Mouse (Mus musculus): ENCODE results near the gene Trim25. TPM values are rescaled to one million over a fixed set of nuclear protein-coding genes. Genes with fewer than 3 reads are reported as not detected.

Trim25 gene
- polyA plus RNA-seq, 1 experiment from 2014 or later, result 14.9 TPM

DNA sequence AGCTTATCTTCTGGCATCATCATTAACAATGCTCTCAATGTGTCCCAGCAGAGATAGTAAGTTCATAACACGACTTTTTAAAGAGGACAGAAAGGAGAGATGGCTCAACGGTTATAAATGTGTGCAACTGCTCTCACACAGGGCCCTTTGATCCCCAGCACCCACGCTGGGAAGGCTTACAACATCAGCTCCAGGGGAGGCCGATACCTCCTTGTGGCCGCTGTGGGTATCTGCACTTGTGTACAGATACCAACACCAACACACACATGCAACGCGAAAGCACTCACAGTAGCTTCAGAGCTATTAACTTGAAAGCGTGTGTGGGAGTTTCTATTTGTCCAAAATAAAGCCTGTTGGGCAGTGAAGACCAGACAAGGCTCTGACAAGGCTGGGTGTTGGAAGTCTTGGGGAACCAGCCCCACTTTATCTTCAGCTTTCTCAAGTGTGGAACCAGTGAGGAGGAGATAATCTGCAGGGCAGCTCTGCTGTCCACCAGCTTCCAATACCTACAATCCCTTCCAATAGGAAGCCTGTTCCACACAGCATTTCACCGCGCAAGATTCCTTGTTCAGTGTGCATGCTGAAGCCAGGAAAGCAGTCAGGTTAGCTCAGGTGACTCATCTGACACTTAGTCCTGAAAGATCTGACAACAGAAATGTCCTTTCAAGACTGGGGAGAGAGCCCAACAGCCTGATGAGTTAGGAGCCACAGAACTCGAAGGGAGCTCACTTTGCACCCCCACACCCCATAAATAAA, 59.5 kb downstream of the Trim25 start:
- no peak overlapping the region for H3K27ac ChIP-seq (ENCODE audit: low read depth, low read length)
- H3K4me3 ChIP-seq (ENCODE audit: low read depth, low read length), result peak overlapping the region; percentile 77
- H3K36me3 ChIP-seq (ENCODE audit: control insufficient read depth, insufficient read depth, low read length), result no peaks in the 10 kb centered on the region
- peaks cover 21% of the 10 kb centered on the region for H3K4me1 ChIP-seq (ENCODE audit: control insufficient read depth, insufficient read depth, low read length)
- 67% methylated on average over 11 of the region's 11 CpGs for WGBS (ENCODE audit: insufficient replicate concordance)
- no peak for ATAC-seq (replicated peaks; ENCODE audit: insufficient number of reproducible peaks, low FRiP score, low TSS enrichment)
- no peaks in the 10 kb centered on the region for H3K27me3 ChIP-seq (ENCODE audit: control insufficient read depth, insufficient read depth, low read length)
- peak overlapping the region; percentile 82 for H3K4me2 ChIP-seq
- no peaks in the 10 kb centered on the region for H3K9me3 ChIP-seq (replicated peaks; ENCODE audit: control insufficient read depth, low read length)
- H3K9ac ChIP-seq (ENCODE audit: low read depth, low read length), result peak overlapping the region; percentile 24

DNA sequence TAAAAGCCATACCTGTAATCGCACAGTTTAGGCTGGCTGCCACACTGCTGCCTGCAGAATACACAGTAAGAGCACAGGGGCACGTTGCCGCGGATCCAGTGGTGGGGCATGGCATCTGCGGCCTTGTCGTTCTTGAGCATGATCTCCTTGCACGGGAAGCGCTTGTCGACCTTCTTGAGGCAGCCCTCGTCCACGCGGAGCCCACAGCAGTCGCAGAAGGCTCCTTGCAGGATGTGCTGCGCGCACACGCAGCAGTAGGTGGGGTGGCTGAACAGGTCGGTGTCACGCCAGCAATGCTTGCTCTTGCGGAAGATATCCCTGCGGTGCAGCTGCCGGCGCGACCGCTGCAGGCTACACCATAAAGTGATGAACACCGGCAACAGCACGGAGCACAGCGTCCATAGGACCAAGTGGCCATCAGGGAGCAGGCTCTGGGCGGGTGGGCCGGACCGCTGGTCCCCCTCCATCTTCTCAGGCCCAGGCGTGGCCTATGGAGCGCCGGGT, 60.8 kb downstream of the Trim25 start:
- H3K4me2 ChIP-seq, result peak overlapping the region; percentile 82
- peak overlapping the region; percentile 77 for H3K4me3 ChIP-seq (ENCODE audit: low read depth, low read length)
- H3K9me3 ChIP-seq (replicated peaks; ENCODE audit: control insufficient read depth, low read length), result no peaks in the 10 kb centered on the region
- H3K36me3 ChIP-seq (ENCODE audit: control insufficient read depth, insufficient read depth, low read length), result no peaks in the 10 kb centered on the region
- H3K27ac ChIP-seq (ENCODE audit: low read depth, low read length), result peak overlapping the region; percentile 58
- H3K4me1 ChIP-seq (ENCODE audit: control insufficient read depth, insufficient read depth, low read length), result peaks cover 21% of the 10 kb centered on the region
- ATAC-seq (replicated peaks; ENCODE audit: insufficient number of reproducible peaks, low FRiP score, low TSS enrichment), result peak; percentile 33; the same call in 1 of the 2 replicates
- under 1% methylated on average over 33 of the region's 33 CpGs for WGBS (ENCODE audit: insufficient replicate concordance)
- H3K27me3 ChIP-seq (ENCODE audit: control insufficient read depth, insufficient read depth, low read length), result no peaks in the 10 kb centered on the region
- peak overlapping the region; percentile 91 for H3K9ac ChIP-seq (ENCODE audit: low read depth, low read length)

GRCm38 (mm10) chr11:89060423-89061089, 61.4 kb downstream of the Trim25 start:
- Histone ChIP-seq H3K4me2 (peak overlapping the region; percentile 82), H3K4me1 (ENCODE audit: control insufficient read depth, insufficient read depth, low read length) (peaks cover 20% of the 10 kb centered on the region), H3K4me3 (ENCODE audit: low read depth, low read length) (peak overlapping the region; percentile 77), H3K27me3 (ENCODE audit: control insufficient read depth, insufficient read depth, low read length) (no peaks in the 10 kb centered on the region), H3K9ac (ENCODE audit: low read depth, low read length) (peak overlapping the region; percentile 91), H3K27ac (ENCODE audit: low read depth, low read length) (peak overlapping the region; percentile 58), H3K9me3 (replicated peaks; ENCODE audit: control insufficient read depth, low read length) (peaks cover 2% of the 10 kb centered on the region; the same call in 1 of the 2 replicates), H3K36me3 (ENCODE audit: control insufficient read depth, insufficient read depth, low read length) (no peaks in the 10 kb centered on the region)
- WGBS (ENCODE audit: insufficient replicate concordance), result 1% methylated on average over 61 of the region's 63 CpGs
- peak; percentile 91 for ATAC-seq (replicated peaks; ENCODE audit: insufficient number of reproducible peaks, low FRiP score, low TSS enrichment)

DNA sequence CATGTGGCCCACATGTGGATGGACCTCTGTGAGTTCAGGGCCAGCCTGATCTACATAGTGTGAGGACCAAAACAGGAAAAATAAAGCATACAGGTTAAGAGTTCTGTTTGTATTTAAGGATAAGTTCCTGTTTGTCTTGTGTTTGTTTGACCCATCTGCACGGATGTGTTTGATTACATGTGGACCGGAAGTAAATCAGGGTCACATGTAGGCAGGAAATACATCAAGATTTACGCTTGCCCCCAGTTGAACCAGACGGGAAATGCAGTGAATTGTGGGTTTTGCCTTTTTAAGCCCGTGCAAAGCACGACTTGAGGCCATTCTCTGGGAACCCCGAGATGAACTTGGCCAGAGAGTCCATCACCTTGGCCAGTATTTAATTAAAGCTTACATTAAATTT, 62.2 kb downstream of the Trim25 start:
- WGBS (ENCODE audit: insufficient replicate concordance), result 86% methylated on average over 7 of the region's 7 CpGs
- H3K4me2 ChIP-seq, result no peak overlapping the region
- H3K4me1 ChIP-seq (ENCODE audit: control insufficient read depth, insufficient read depth, low read length), result peaks cover 15% of the 10 kb centered on the region
- H3K9ac ChIP-seq (ENCODE audit: low read depth, low read length), result no peak overlapping the region
- no peak overlapping the region for H3K27ac ChIP-seq (ENCODE audit: low read depth, low read length)
- H3K27me3 ChIP-seq (ENCODE audit: control insufficient read depth, insufficient read depth, low read length), result no peaks in the 10 kb centered on the region
- H3K4me3 ChIP-seq (ENCODE audit: low read depth, low read length), result no peak overlapping the region
- peaks cover 2% of the 10 kb centered on the region; the same call in 1 of the 2 replicates for H3K9me3 ChIP-seq (replicated peaks; ENCODE audit: control insufficient read depth, low read length)
- H3K36me3 ChIP-seq (ENCODE audit: control insufficient read depth, insufficient read depth, low read length), result no peaks in the 10 kb centered on the region
- ATAC-seq (replicated peaks; ENCODE audit: insufficient number of reproducible peaks, low FRiP score, low TSS enrichment), result no peak

DNA sequence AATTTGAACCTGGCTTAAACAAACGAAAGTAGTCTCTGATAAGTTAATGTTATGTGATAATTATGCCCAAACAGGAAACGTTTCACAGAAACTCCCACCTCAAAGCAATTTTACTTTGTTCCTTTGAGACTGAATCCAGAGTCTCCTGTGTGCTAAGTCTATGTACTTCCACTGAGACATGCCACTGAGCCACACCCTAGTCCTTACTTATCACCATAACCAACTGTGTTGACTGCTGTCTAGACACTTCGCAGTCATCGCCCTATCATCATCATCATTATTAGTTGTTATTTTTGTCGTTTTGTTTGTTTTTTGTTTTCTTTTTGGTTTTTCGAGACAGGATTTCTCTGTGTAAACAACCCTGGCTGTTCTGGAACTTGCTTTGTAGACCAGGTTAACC, 65.1 kb downstream of the Trim25 start:
- no peak for ATAC-seq (replicated peaks; ENCODE audit: insufficient number of reproducible peaks, low FRiP score, low TSS enrichment)
- Histone ChIP-seq H3K4me3 (ENCODE audit: low read depth, low read length) (no peak overlapping the region), H3K27me3 (ENCODE audit: control insufficient read depth, insufficient read depth, low read length) (no peaks in the 10 kb centered on the region), H3K4me2 (no peak overlapping the region), H3K36me3 (ENCODE audit: control insufficient read depth, insufficient read depth, low read length) (no peaks in the 10 kb centered on the region), H3K27ac (ENCODE audit: low read depth, low read length) (no peak overlapping the region), H3K9ac (ENCODE audit: low read depth, low read length) (no peak overlapping the region), H3K9me3 (replicated peaks; ENCODE audit: control insufficient read depth, low read length) (peaks cover 2% of the 10 kb centered on the region; the same call in 1 of the 2 replicates), H3K4me1 (ENCODE audit: control insufficient read depth, insufficient read depth, low read length) (peaks cover 5% of the 10 kb centered on the region; the same call in 1 of the 2 replicates)
- WGBS (ENCODE audit: insufficient replicate concordance), result 71% methylated on average over 6 of the region's 6 CpGs

DNA sequence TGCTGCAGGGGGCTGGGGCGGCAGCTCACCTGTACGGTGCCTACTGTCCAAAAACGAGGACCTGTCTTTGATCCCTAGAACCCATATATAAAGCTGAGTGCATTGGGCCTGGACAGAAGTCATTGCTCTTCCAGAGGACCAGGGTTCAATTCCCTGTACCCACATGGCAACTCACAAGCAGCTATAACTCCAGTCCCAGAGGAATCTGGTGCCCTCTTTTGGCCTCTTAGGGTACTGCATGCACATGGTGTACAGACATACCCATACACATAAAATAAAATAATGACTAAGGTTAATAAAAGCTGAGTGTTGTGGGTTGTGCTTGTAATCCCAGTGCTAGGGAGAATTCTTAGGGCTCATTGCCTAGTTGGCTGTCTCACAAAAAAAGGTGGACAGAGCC, 66.1 kb downstream of the Trim25 start:
- Histone ChIP-seq H3K27me3 (ENCODE audit: control insufficient read depth, insufficient read depth, low read length) (no peaks in the 10 kb centered on the region), H3K4me1 (ENCODE audit: control insufficient read depth, insufficient read depth, low read length) (0 out of 2 replicates have a peak, but pooled peaks cover 4% of the 10 kb centered on the region), H3K9ac (ENCODE audit: low read depth, low read length) (no peak overlapping the region), H3K27ac (ENCODE audit: low read depth, low read length) (no peak overlapping the region), H3K36me3 (ENCODE audit: control insufficient read depth, insufficient read depth, low read length) (no peaks in the 10 kb centered on the region), H3K4me3 (ENCODE audit: low read depth, low read length) (no peak overlapping the region), H3K9me3 (replicated peaks; ENCODE audit: control insufficient read depth, low read length) (peaks cover 2% of the 10 kb centered on the region; the same call in 1 of the 2 replicates), H3K4me2 (no peak overlapping the region)
- ATAC-seq (replicated peaks; ENCODE audit: insufficient number of reproducible peaks, low FRiP score, low TSS enrichment), result no peak
- 92% methylated on average over 3 of the region's 3 CpGs for WGBS (ENCODE audit: insufficient replicate concordance)

GRCm38 (mm10) chr11:89066126-89066525, 67.0 kb downstream of the Trim25 start:
- 87% methylated on average over 6 of the region's 6 CpGs for WGBS (ENCODE audit: insufficient replicate concordance)
- Histone ChIP-seq H3K4me2 (no peak overlapping the region), H3K4me1 (ENCODE audit: control insufficient read depth, insufficient read depth, low read length) (0 out of 2 replicates have a peak, but pooled peaks cover 4% of the 10 kb centered on the region), H3K9me3 (replicated peaks; ENCODE audit: control insufficient read depth, low read length) (peaks cover 2% of the 10 kb centered on the region; the same call in 1 of the 2 replicates), H3K27me3 (ENCODE audit: control insufficient read depth, insufficient read depth, low read length) (no peaks in the 10 kb centered on the region), H3K4me3 (ENCODE audit: low read depth, low read length) (no peak overlapping the region), H3K36me3 (ENCODE audit: control insufficient read depth, insufficient read depth, low read length) (no peaks in the 10 kb centered on the region), H3K27ac (ENCODE audit: low read depth, low read length) (no peak overlapping the region), H3K9ac (ENCODE audit: low read depth, low read length) (no peak overlapping the region)
- no peak for ATAC-seq (replicated peaks; ENCODE audit: insufficient number of reproducible peaks, low FRiP score, low TSS enrichment)

DNA sequence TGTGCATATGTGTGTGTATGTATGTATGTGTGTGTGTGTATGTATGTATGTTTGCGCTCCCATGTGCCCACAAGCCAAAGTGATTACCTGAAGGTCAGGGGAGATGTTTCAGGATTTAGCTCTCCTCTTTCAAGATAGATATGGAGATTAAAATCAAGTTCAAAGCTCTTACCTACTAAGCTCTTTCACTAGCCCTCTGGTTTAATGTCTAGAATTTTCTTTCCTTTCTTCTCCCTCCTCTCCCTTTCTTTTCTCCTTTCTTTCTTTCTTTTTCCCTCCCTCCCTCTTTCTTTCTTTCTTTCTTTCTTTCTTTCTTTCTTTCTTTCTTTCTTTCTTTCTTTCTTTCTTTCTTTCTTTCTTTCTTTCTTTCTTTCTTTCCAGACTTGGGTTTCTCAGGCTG, 67.6 kb downstream of the Trim25 start, which contains the start of gene Dgke:
Gene Dgke, minus strand, starts transcription at position 101 of the 400 bp plus-strand sequence.
- H3K27me3 ChIP-seq (ENCODE audit: control insufficient read depth, insufficient read depth, low read length), result no peaks in the 10 kb centered on the region
- H3K4me3 ChIP-seq (ENCODE audit: low read depth, low read length), result no peak within 1 kb of the TSS
- H3K9me3 ChIP-seq (replicated peaks; ENCODE audit: control insufficient read depth, low read length), result peaks cover 2% of the 10 kb centered on the region; the same call in 1 of the 2 replicates
- H3K9ac ChIP-seq (ENCODE audit: low read depth, low read length), result no peak within 1 kb of the TSS
- WGBS (ENCODE audit: insufficient replicate concordance), result 90% methylated on average over 1 of the region's 1 CpGs
- 0 out of 2 replicates have a peak, but pooled peaks cover 4% of the 10 kb centered on the region for H3K4me1 ChIP-seq (ENCODE audit: control insufficient read depth, insufficient read depth, low read length)
- H3K27ac ChIP-seq (ENCODE audit: low read depth, low read length), result no peak within 1 kb of the TSS
- H3K36me3 ChIP-seq (ENCODE audit: control insufficient read depth, insufficient read depth, low read length), result no peaks in the 10 kb centered on the region
- no peak within 1 kb of the TSS for H3K4me2 ChIP-seq
- no peak for ATAC-seq (replicated peaks; ENCODE audit: insufficient number of reproducible peaks, low FRiP score, low TSS enrichment)
